Mouse (Mus musculus): ENCODE data around the gene Tcerg1l. TPM values are rescaled to one million over a fixed set of nuclear protein-coding genes. Genes with fewer than 3 reads are reported as not detected.

Gene Tcerg1l
- polyA plus RNA-seq, 1 experiment from 2014 or later, result 6.5 TPM

- WGBS, result 68% methylated on average over 4 of the region's 4 CpGs
- no peaks in the 10 kb centered on the region for H3K36me3 ChIP-seq (ENCODE audit: control insufficient read depth, insufficient read depth, low read length)
- ATAC-seq (ENCODE audit: insufficient read depth, low FRiP score, low TSS enrichment) (no peak), DNase-seq (ENCODE audit: low spot score) (no peak)
- H3K4me2 ChIP-seq (ENCODE audit: low read depth), result no peak overlapping the region
- H3K4me3 ChIP-seq (ENCODE audit: low read depth, low read length), result no peak overlapping the region
- H3K27ac ChIP-seq (ENCODE audit: low read depth, low read length), result no peak overlapping the region
- no peak overlapping the region for H3K9ac ChIP-seq (ENCODE audit: low read length)
- H3K27me3 ChIP-seq (ENCODE audit: control insufficient read depth, insufficient read depth, low read length), result no peaks in the 10 kb centered on the region
- no peaks in the 10 kb centered on the region for H3K9me3 ChIP-seq (ENCODE audit: control insufficient read depth, low read length)
- H3K4me1 ChIP-seq (ENCODE audit: control insufficient read depth, insufficient read depth, low read length), result no peaks in the 10 kb centered on the region
These were observed 174.6 kb downstream of the Tcerg1l start for GRCm38 (mm10) chr7:138222951-138223350.

DNA sequence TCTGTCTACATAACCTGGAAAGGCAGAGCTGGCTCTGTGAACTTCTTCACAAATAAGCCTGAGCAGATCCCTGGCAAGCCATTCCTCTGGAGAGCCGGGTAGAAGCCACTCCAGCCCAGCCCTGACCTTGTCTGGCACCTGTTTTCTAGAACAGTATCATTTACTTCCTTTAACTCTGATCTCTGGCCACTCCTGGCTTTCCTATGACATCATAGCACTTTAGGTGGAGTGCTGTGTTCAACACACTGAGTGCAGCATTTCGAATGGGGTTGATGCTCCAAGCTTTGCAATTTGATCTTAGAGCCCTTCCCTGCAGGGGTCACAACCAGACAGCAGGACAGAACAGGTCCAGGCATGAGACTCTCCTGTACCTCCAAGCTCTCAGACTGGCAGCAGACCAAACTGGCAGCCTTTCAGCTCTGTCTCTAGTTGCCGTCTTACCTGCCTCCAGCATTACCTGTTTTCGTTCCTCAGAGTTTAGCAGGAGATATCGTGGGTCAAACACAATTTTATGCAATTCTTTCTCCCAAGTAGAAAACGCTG lies 179.9 kb downstream of the Tcerg1l start:
- Histone ChIP-seq H3K27ac (ENCODE audit: low read depth, low read length) (no peak overlapping the region), H3K36me3 (ENCODE audit: control insufficient read depth, insufficient read depth, low read length) (no peaks in the 10 kb centered on the region), H3K27me3 (ENCODE audit: control insufficient read depth, insufficient read depth, low read length) (no peaks in the 10 kb centered on the region), H3K4me2 (ENCODE audit: low read depth) (no peak overlapping the region), H3K9ac (ENCODE audit: low read length) (no peak overlapping the region), H3K4me3 (ENCODE audit: low read depth, low read length) (no peak overlapping the region), H3K9me3 (ENCODE audit: control insufficient read depth, low read length) (no peaks in the 10 kb centered on the region), H3K4me1 (ENCODE audit: control insufficient read depth, insufficient read depth, low read length) (no peaks in the 10 kb centered on the region)
- no peak for DNase-seq (ENCODE audit: low spot score)
- no peak for ATAC-seq (ENCODE audit: insufficient read depth, low FRiP score, low TSS enrichment)
- 77% methylated on average over 6 of the region's 6 CpGs for WGBS

- no peak overlapping the region for H3K9ac ChIP-seq (ENCODE audit: low read length)
- H3K9me3 ChIP-seq (ENCODE audit: control insufficient read depth, low read length), result no peaks in the 10 kb centered on the region
- ATAC-seq (ENCODE audit: insufficient read depth, low FRiP score, low TSS enrichment) (no peak), DNase-seq (ENCODE audit: low spot score) (no peak)
- H3K27me3 ChIP-seq (ENCODE audit: control insufficient read depth, insufficient read depth, low read length), result no peaks in the 10 kb centered on the region
- no peak overlapping the region for H3K27ac ChIP-seq (ENCODE audit: low read depth, low read length)
- no peak overlapping the region for H3K4me3 ChIP-seq (ENCODE audit: low read depth, low read length)
- 48% methylated on average over 15 of the region's 15 CpGs for WGBS
- no peak overlapping the region for H3K4me2 ChIP-seq (ENCODE audit: low read depth)
- no peaks in the 10 kb centered on the region for H3K36me3 ChIP-seq (ENCODE audit: control insufficient read depth, insufficient read depth, low read length)
- no peaks in the 10 kb centered on the region for H3K4me1 ChIP-seq (ENCODE audit: control insufficient read depth, insufficient read depth, low read length)
These were observed 182.2 kb downstream of the Tcerg1l start for GRCm38 (mm10) chr7:138215177-138215830.

- H3K4me3 ChIP-seq (ENCODE audit: low read depth, low read length), result no peak overlapping the region
- no peaks in the 10 kb centered on the region for H3K9me3 ChIP-seq (ENCODE audit: control insufficient read depth, low read length)
- whole genome bisulfite sequencing, result 84% methylated on average over 9 of the region's 9 CpGs
- H3K36me3 ChIP-seq (ENCODE audit: control insufficient read depth, insufficient read depth, low read length), result no peaks in the 10 kb centered on the region
- H3K9ac ChIP-seq (ENCODE audit: low read length), result no peak overlapping the region
- H3K4me2 ChIP-seq (ENCODE audit: low read depth), result no peak overlapping the region
- ATAC-seq (ENCODE audit: insufficient read depth, low FRiP score, low TSS enrichment), result no peak
- no peak overlapping the region for H3K27ac ChIP-seq (ENCODE audit: low read depth, low read length)
- DNase-seq (ENCODE audit: low spot score), result no peak
- no peaks in the 10 kb centered on the region for H3K27me3 ChIP-seq (ENCODE audit: control insufficient read depth, insufficient read depth, low read length)
- H3K4me1 ChIP-seq (ENCODE audit: control insufficient read depth, insufficient read depth, low read length), result no peaks in the 10 kb centered on the region
These were observed 182.8 kb downstream of the Tcerg1l start for GRCm38 (mm10) chr7:138214710-138215109.

DNA sequence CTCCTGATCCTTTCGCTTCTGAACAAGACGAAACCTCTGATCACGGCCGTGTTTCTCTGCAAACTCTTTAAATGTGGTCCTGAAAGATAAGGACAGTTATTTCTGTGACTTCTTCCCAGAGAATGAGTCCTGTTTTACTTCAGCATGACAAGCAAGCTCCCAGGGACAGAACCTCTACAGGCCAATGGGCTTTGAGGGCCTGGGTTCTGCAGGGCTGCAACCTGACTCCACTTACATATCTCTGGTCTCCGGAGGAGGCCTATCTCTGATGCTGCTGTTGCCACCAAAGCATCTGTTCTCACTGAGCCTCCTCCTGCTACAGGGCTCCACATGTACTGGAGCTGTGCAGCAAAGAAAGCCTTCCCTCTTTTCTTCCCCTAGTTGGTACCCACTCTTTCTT lies 187.8 kb downstream of the Tcerg1l start:
- H3K4me2 ChIP-seq (ENCODE audit: low read depth), result no peak overlapping the region
- no peak overlapping the region for H3K9ac ChIP-seq (ENCODE audit: low read length)
- DNase-seq (ENCODE audit: low spot score), result no peak
- no peaks in the 10 kb centered on the region for H3K27me3 ChIP-seq (ENCODE audit: control insufficient read depth, insufficient read depth, low read length)
- no peaks in the 10 kb centered on the region for H3K9me3 ChIP-seq (ENCODE audit: control insufficient read depth, low read length)
- WGBS, result 75% methylated on average over 5 of the region's 5 CpGs
- no peaks in the 10 kb centered on the region for H3K36me3 ChIP-seq (ENCODE audit: control insufficient read depth, insufficient read depth, low read length)
- H3K4me1 ChIP-seq (ENCODE audit: control insufficient read depth, insufficient read depth, low read length), result no peaks in the 10 kb centered on the region
- no peak overlapping the region for H3K4me3 ChIP-seq (ENCODE audit: low read depth, low read length)
- no peak overlapping the region for H3K27ac ChIP-seq (ENCODE audit: low read depth, low read length)
- no peak for ATAC-seq (ENCODE audit: insufficient read depth, low FRiP score, low TSS enrichment)

GRCm38 (mm10) chr7:138205124-138205523 lies 192.4 kb downstream of the Tcerg1l start:
- no peaks in the 10 kb centered on the region for H3K27me3 ChIP-seq (ENCODE audit: control insufficient read depth, insufficient read depth, low read length)
- H3K4me2 ChIP-seq (ENCODE audit: low read depth), result no peak overlapping the region
- H3K27ac ChIP-seq (ENCODE audit: low read depth, low read length), result no peak overlapping the region
- no peak overlapping the region for H3K9ac ChIP-seq (ENCODE audit: low read length)
- H3K4me3 ChIP-seq (ENCODE audit: low read depth, low read length), result no peak overlapping the region
- no peak for ATAC-seq (ENCODE audit: insufficient read depth, low FRiP score, low TSS enrichment)
- no peaks in the 10 kb centered on the region for H3K36me3 ChIP-seq (ENCODE audit: control insufficient read depth, insufficient read depth, low read length)
- no peaks in the 10 kb centered on the region for H3K9me3 ChIP-seq (ENCODE audit: control insufficient read depth, low read length)
- no peak for DNase-seq (ENCODE audit: low spot score)
- WGBS, result 86% methylated on average over 2 of the region's 2 CpGs
- no peaks in the 10 kb centered on the region for H3K4me1 ChIP-seq (ENCODE audit: control insufficient read depth, insufficient read depth, low read length)

DNA sequence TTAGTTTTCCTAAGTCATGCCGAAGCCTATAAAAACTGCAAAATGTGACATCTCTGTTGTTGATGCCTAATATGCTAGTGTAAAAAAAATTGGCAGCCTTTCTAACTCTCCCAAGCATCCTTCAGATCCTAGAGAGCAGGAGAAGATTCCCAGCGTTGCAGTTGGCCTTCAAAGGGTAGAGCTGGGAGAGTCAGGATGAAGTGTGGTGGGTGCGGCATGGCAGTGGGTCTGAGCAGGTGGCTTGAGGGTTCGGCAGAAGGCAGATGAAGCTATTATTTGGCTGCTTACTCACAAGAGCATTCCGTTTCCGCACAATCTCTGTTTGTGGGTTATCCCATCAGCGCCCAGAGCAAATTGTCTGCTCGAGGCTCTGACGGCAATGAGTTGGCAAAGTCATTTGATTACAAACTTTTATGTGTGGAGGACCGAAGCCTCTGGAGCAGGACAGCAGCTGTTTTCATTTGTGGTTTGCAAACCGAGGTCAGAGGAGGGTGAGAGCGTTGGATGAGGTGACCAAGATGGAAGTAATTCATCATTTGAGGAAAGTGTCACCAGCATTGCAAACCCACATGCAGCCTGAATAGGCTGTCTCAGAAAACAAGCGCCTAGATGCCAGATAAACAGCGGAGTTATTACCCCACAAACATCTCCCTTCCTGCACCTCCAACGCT lies 195.2 kb downstream of the Tcerg1l start:
- Histone ChIP-seq H3K4me3 (ENCODE audit: low read depth, low read length) (no peak overlapping the region), H3K36me3 (ENCODE audit: control insufficient read depth, insufficient read depth, low read length) (no peaks in the 10 kb centered on the region), H3K9me3 (ENCODE audit: control insufficient read depth, low read length) (no peaks in the 10 kb centered on the region), H3K9ac (ENCODE audit: low read length) (no peak overlapping the region), H3K27ac (ENCODE audit: low read depth, low read length) (no peak overlapping the region), H3K4me2 (ENCODE audit: low read depth) (no peak overlapping the region), H3K27me3 (ENCODE audit: control insufficient read depth, insufficient read depth, low read length) (no peaks in the 10 kb centered on the region), H3K4me1 (ENCODE audit: control insufficient read depth, insufficient read depth, low read length) (no peaks in the 10 kb centered on the region)
- 79% methylated on average over 15 of the region's 15 CpGs for WGBS
- DNase-seq (ENCODE audit: low spot score), result no peak
- ATAC-seq (ENCODE audit: insufficient read depth, low FRiP score, low TSS enrichment), result no peak

DNA sequence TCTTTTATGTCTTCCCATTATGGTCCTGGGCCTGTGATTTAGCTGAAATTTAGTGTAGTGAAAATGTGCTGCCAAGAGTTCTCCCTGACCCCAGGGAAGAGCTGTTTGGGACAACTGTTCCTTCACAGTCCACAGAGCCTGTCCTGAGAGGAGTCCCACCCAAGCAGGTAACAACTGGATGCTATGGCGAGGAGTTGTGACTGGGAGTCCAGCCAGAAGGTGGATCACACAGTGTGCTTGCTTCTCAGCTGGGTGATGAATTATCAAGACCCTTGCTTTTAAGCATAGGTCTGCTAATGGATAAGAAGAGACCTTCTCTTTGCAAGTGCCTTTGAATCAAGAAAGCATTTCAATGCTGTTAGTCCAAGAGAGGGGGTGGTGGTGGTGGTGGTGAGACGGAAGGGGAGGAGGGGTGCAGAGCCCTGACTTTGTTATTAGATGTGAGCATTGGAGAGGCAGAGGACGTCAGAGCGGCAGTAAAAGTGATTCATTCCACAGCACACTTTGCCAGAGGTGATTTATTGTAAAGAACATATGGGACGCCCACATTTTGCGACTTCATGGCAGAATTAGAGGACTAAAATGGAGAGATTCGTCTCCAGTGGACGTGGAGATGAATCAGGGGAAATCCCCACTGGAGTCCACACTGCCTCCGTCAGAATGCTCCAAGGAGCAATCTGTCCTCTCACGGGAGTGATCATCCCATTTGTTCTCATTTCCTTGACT lies 198.0 kb downstream of the Tcerg1l start:
- H3K27ac ChIP-seq (ENCODE audit: low read depth, low read length), result no peak overlapping the region
- no peaks in the 10 kb centered on the region for H3K27me3 ChIP-seq (ENCODE audit: control insufficient read depth, insufficient read depth, low read length)
- no peaks in the 10 kb centered on the region for H3K4me1 ChIP-seq (ENCODE audit: control insufficient read depth, insufficient read depth, low read length)
- H3K4me2 ChIP-seq (ENCODE audit: low read depth), result no peak overlapping the region
- 32% methylated on average over 10 of the region's 10 CpGs for WGBS
- no peaks in the 10 kb centered on the region for H3K36me3 ChIP-seq (ENCODE audit: control insufficient read depth, insufficient read depth, low read length)
- no peak overlapping the region for H3K4me3 ChIP-seq (ENCODE audit: low read depth, low read length)
- no peak overlapping the region for H3K9ac ChIP-seq (ENCODE audit: low read length)
- H3K9me3 ChIP-seq (ENCODE audit: control insufficient read depth, low read length), result no peaks in the 10 kb centered on the region
- ATAC-seq (ENCODE audit: insufficient read depth, low FRiP score, low TSS enrichment) (no peak), DNase-seq (ENCODE audit: low spot score) (no peak)

Measured in neural tube, embryonic 11.5 days (tissue).